11 mouse cellular contexts compared by ENCODE assay signal in the genomic region with DNA sequence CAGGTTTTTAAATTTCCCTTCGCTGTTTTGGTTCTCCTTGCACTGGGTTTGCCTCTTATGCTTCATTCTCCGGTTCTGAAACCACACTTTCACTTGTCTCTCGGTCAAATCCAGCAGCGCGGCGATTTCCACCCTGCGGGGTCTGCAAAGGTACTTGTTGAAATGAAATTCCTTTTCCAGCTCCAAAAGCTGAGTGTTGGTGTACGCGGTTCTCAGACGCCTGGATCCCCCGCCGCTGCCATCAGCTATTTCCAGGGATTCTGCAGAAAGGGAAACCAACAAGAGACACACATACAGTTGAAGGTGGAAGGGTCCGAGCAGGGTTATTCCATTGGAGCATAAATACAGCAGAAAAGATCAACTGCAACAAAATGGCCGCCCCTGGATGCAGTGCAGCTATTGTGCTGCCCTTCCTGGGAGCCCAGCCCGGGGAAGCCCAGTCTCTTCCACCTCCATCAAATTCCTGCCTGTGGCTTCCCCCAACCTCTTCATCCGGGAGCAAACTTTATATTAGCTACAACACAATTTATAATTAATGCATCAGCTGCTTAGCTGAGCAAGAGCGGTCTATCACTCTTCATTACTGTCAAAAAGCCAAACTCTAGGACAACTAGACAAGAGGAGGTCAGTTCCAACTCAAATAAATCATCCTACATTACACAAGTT. TPM values are rescaled to one million over a fixed set of nuclear protein-coding genes. Genes with fewer than 3 reads are reported as not detected.
DNase-seq lines count a peak whose midpoint lies in the region; ATAC-seq and TF ChIP-seq lines count a peak whose summit lies in the region.
"Had no signal": no experiment of that assay in that cellular context is flagged by ENCODE, and none has a peak within 500 bp of the region (broad histone marks: within the 10 kb centered on the region; RNA-seq: fewer than 3 reads in every experiment).

No protein-coding gene starts in this region.

- DNase-seq in heart, embryonic 10.5 days (ENCODE audit: low spot score): no peak
- DNase-seq in heart, postnatal 4 days: no peak
- peak; percentile 75 for DNase-seq in adipocyte (ENCODE audit: low spot score)
- no peak for DNase-seq in liver, embryonic 14.5 days (ENCODE audit: low read depth in 3 of 3, low spot score in 3 of 3)
- DNase-seq in thymus, adult 18-20 months: no peak
- no peak for DNase-seq in spleen, postnatal 36 days (ENCODE audit: low spot score in 2 of 2)
- DNase-seq in thymus, postnatal 10 days (ENCODE audit: low spot score in 2 of 2): no peak
- DNase-seq: cerebellum, postnatal 36 days; right cerebral cortex, postnatal 14 days had no signal

- peak overlapping the region; percentile 88 for H3K4me2 ChIP-seq in hindbrain, embryonic 12.5 days (replicated peaks)
- H3K4me2 ChIP-seq in liver, embryonic 14.5 days (ENCODE audit: low read depth): peak overlapping the region; percentile 18; the same call in 1 of the 2 replicates

- H3K9ac ChIP-seq in hindbrain, embryonic 12.5 days: peak overlapping the region; percentile 97
- H3K9ac ChIP-seq in liver, embryonic 14.5 days (replicated peaks): no peak overlapping the region

- peak overlapping the region; percentile 58 for H3K4me3 ChIP-seq in heart, embryonic 10.5 days
- H3K4me3 ChIP-seq in hindbrain, embryonic 12.5 days: peak overlapping the region; percentile 66
- H3K4me3 ChIP-seq in liver, embryonic 14.5 days (ENCODE audit: insufficient read depth in 1 of 2, low read depth in 2 of 2, low read length in 2 of 2): no peak overlapping the region; a peak in 1 of 4 replicates

- TF ChIP-seq EP300 in liver, embryonic 14.5 days (IDR thresholded peaks at IDR 0.05; ENCODE audit: low read depth): no peak

- peaks cover 39% of the 10 kb centered on the region for H3K4me1 ChIP-seq in heart, embryonic 10.5 days
- peaks cover 15% of the 10 kb centered on the region for H3K4me1 ChIP-seq in hindbrain, embryonic 12.5 days
- H3K4me1 ChIP-seq in liver, embryonic 14.5 days (replicated peaks; ENCODE audit: control insufficient read depth in 2 of 2, insufficient read depth in 2 of 2, low read length in 1 of 2): no peaks in the 10 kb centered on the region; a peak in 1 of 4 replicates

- TF ChIP-seq CTCF in liver, embryonic 14.5 days (IDR thresholded peaks at IDR 0.05; ENCODE audit: low read depth): no peak

- WGBS in heart, embryonic 10.5 days: 6% methylated on average over 17 of the region's 17 CpGs
- WGBS in hindbrain, embryonic 12.5 days: 2% methylated on average over 17 of the region's 17 CpGs
- 9% methylated on average over 17 of the region's 17 CpGs for WGBS in liver, embryonic 14.5 days (ENCODE audit: insufficient replicate concordance)

- H3K9me3 ChIP-seq in heart, embryonic 10.5 days: no peaks in the 10 kb centered on the region
- no peaks in the 10 kb centered on the region for H3K9me3 ChIP-seq in hindbrain, embryonic 12.5 days (replicated peaks)
- H3K9me3 ChIP-seq in liver, embryonic 14.5 days (ENCODE audit: control insufficient read depth, low read length): no peaks in the 10 kb centered on the region

- ATAC-seq in hindbrain, embryonic 12.5 days (ENCODE audit: low FRiP score): no peak
- ATAC-seq in liver, embryonic 14.5 days (ENCODE audit: insufficient read depth): no peak

- peaks cover 97% of the 10 kb centered on the region for H3K27me3 ChIP-seq in heart, embryonic 10.5 days (ENCODE audit: insufficient read depth, poor library complexity, severe bottlenecking)
- peaks cover 56% of the 10 kb centered on the region for H3K27me3 ChIP-seq in hindbrain, embryonic 12.5 days
- peaks cover 98% of the 10 kb centered on the region for H3K27me3 ChIP-seq in liver, embryonic 14.5 days (ENCODE audit: control insufficient read depth, insufficient read depth, low read length)

- H3K27ac ChIP-seq in heart, embryonic 10.5 days: peak overlapping the region; percentile 88
- H3K27ac ChIP-seq in hindbrain, embryonic 12.5 days: peak overlapping the region; percentile 99
- no peak overlapping the region for H3K27ac ChIP-seq in liver, embryonic 14.5 days

- H3K36me3 ChIP-seq in heart, embryonic 10.5 days: no peaks in the 10 kb centered on the region
- no peaks in the 10 kb centered on the region for H3K36me3 ChIP-seq in hindbrain, embryonic 12.5 days
- no peaks in the 10 kb centered on the region for H3K36me3 ChIP-seq in liver, embryonic 14.5 days (replicated peaks; ENCODE audit: control insufficient read depth, insufficient read depth, low read depth)

RNA-seq across cellular contexts. Expression of gene Hoxa2, which starts 1.1 kb away (rescaled TPM):
- polyA plus RNA-seq in heart, embryonic 10.5 days (2016; fragmentation: Nextera tagmentation; extraction: Ambion mirVana): 4.3 and 10.3 TPM in 2 replicates
- under 1 TPM; 0.60 to 0.68 TPM for total RNA-seq in heart, postnatal 4 days (2021)
- polyA plus RNA-seq in hindbrain, embryonic 12.5 days (2016; fragmentation: Nextera tagmentation; extraction: Ambion mirVana): 52.2 and 70.1 TPM in 2 replicates
- polyA plus RNA-seq in liver, embryonic 14.5 days (2012; rRNA removed): 0.26 and 0.30 TPM in 2 replicates
- polyA plus RNA-seq in liver, embryonic 14.5 days (2014; fragmentation: Nextera tagmentation; extraction: Ambion mirVana): 0.14 and 0.33 TPM in 2 replicates
- total RNA-seq: layer of hippocampus, adult 8-10 months had no signal

RNA-seq across cellular contexts. Expression of gene Hoxa1, which starts 5.4 kb away (rescaled TPM):
- 1.00 and 4.1 TPM in 2 replicates for polyA plus RNA-seq in heart, embryonic 10.5 days (2016; fragmentation: Nextera tagmentation; extraction: Ambion mirVana)
- under 1 TPM; 0.19 to 0.23 TPM for total RNA-seq in heart, postnatal 4 days (2021)
- 2.1 and 3.2 TPM in 2 replicates for polyA plus RNA-seq in hindbrain, embryonic 12.5 days (2016; fragmentation: Nextera tagmentation; extraction: Ambion mirVana)
- polyA plus RNA-seq in liver, embryonic 14.5 days (2012; rRNA removed): 0.21 and 0.33 TPM in 2 replicates
- polyA plus RNA-seq in liver, embryonic 14.5 days (2014; fragmentation: Nextera tagmentation; extraction: Ambion mirVana): 0.40 and 0.47 TPM in 2 replicates
- total RNA-seq: layer of hippocampus, adult 8-10 months had no signal

RNA-seq across cellular contexts. Expression of gene 5730596B20Rik, which starts 13.8 kb away (rescaled TPM):
- 0.07 and 1.5 TPM in 2 replicates for polyA plus RNA-seq in heart, embryonic 10.5 days (2016; fragmentation: Nextera tagmentation; extraction: Ambion mirVana)
- total RNA-seq in heart, postnatal 4 days (2021): under 1 TPM; 0.20 to 0.29 TPM
- 5.6 and 6.9 TPM in 2 replicates for polyA plus RNA-seq in hindbrain, embryonic 12.5 days (2016; fragmentation: Nextera tagmentation; extraction: Ambion mirVana)
- polyA plus RNA-seq in liver, embryonic 14.5 days (2012; rRNA removed): 0.03 and 0.04 TPM in 2 replicates
- 0.03 TPM in 1 of 2 replicates, not detected in the other for polyA plus RNA-seq in liver, embryonic 14.5 days (2014; fragmentation: Nextera tagmentation; extraction: Ambion mirVana)
- total RNA-seq: layer of hippocampus, adult 8-10 months had no signal

RNA-seq across cellular contexts. Expression of gene Hoxa4, which starts 28.1 kb away (rescaled TPM):
- polyA plus RNA-seq in heart, embryonic 10.5 days (2016; fragmentation: Nextera tagmentation; extraction: Ambion mirVana): 0.17 and 1.4 TPM in 2 replicates
- total RNA-seq in heart, postnatal 4 days (2021): under 1 TPM; 0.71 to 0.86 TPM
- polyA plus RNA-seq in hindbrain, embryonic 12.5 days (2016; fragmentation: Nextera tagmentation; extraction: Ambion mirVana): 6.9 and 12.5 TPM in 2 replicates
- polyA plus RNA-seq in liver, embryonic 14.5 days (2012; rRNA removed): 0.25 and 0.26 TPM in 2 replicates
- polyA plus RNA-seq in liver, embryonic 14.5 days (2014; fragmentation: Nextera tagmentation; extraction: Ambion mirVana): 0.09 and 0.14 TPM in 2 replicates
- total RNA-seq: layer of hippocampus, adult 8-10 months had no signal

RNA-seq across cellular contexts. Expression of gene Hoxa5, which starts 40.9 kb away (rescaled TPM):
- 0.58 and 6.0 TPM in 2 replicates for polyA plus RNA-seq in heart, embryonic 10.5 days (2016; fragmentation: Nextera tagmentation; extraction: Ambion mirVana)
- 1 to 10 TPM; 1.3 to 1.5 TPM for total RNA-seq in heart, postnatal 4 days (2021)
- polyA plus RNA-seq in hindbrain, embryonic 12.5 days (2016; fragmentation: Nextera tagmentation; extraction: Ambion mirVana): 53.4 and 82.9 TPM in 2 replicates
- 0.52 and 0.97 TPM in 2 replicates for polyA plus RNA-seq in liver, embryonic 14.5 days (2012; rRNA removed)
- 0.16 and 0.43 TPM in 2 replicates for polyA plus RNA-seq in liver, embryonic 14.5 days (2014; fragmentation: Nextera tagmentation; extraction: Ambion mirVana)
- total RNA-seq: layer of hippocampus, adult 8-10 months had no signal

Comparison
In these comparisons a context has a peak if more than half of its experiments do, and no peak if none do; other contexts are left out.
1. H3K4me3 ChIP-seq: peak in heart, embryonic 10.5 days (single experiment) and hindbrain, embryonic 12.5 days (single experiment); none in liver, embryonic 14.5 days (0 of 2).